Mouse (Mus musculus): ENCODE data around the gene Scimp.
"Not testable (repeated sequence)": the region's sequence is repeated elsewhere in the genome, so short reads cannot be mapped to it uniquely, and the experiment has no call there.

The Scimp gene

GRCm38 (mm10) chr11:70763936-70764808 is 48.2 kb downstream of the Scimp start, which contains the start of gene Zfp3:
Gene Zfp3, plus strand, starts transcription at chr11:70764209.
- peak; percentile 90 for DNase-seq

GRCm38 (mm10) chr11:70763582-70763935 is 48.8 kb downstream of the Scimp start:
- peak; percentile 2 for DNase-seq

GRCm38 (mm10) chr11:70762641-70763040 is 49.7 kb downstream of the Scimp start:
- DNase-seq: no peak

GRCm38 (mm10) chr11:70760446-70760845 is 51.9 kb downstream of the Scimp start:
- DNase-seq: not testable (repeated sequence)

- DNase-seq: peak; percentile 86
Measured at GRCm38 (mm10) chr11:70755645-70756044, 56.7 kb downstream of the Scimp start.

GRCm38 (mm10) chr11:70754958-70755357 is 57.4 kb downstream of the Scimp start:
- DNase-seq: no peak

- DNase-seq: no peak
Measured at GRCm38 (mm10) chr11:70754476-70754875, 57.9 kb downstream of the Scimp start.

GRCm38 (mm10) chr11:70753146-70753545 is 59.2 kb downstream of the Scimp start:
- DNase-seq: no peak

GRCm38 (mm10) chr11:70752337-70753017 is 59.9 kb downstream of the Scimp start:
- DNase-seq: no peak

GRCm38 (mm10) chr11:70747876-70748545 is 64.4 kb downstream of the Scimp start:
- no peak for DNase-seq

- no peak for DNase-seq
Measured at GRCm38 (mm10) chr11:70745636-70746035, 66.8 kb downstream of the Scimp start.

- DNase-seq: no peak
Measured at GRCm38 (mm10) chr11:70742581-70743459, 69.6 kb downstream of the Scimp start.

GRCm38 (mm10) chr11:70742117-70742516 is 70.3 kb downstream of the Scimp start:
- no peak for DNase-seq

GRCm38 (mm10) chr11:70741603-70742002 is 70.8 kb downstream of the Scimp start:
- DNase-seq: no peak

Data from kidney, adult 18-20 months (tissue).